Mouse (Mus musculus): ENCODE results near the gene Zbtb34. TPM values are rescaled to one million over a fixed set of nuclear protein-coding genes. Genes with fewer than 3 reads are reported as not detected.

The Zbtb34 gene
- total RNA-seq, 2 experiments from 2014 or later: 1.1 to 2.1 TPM

DNA sequence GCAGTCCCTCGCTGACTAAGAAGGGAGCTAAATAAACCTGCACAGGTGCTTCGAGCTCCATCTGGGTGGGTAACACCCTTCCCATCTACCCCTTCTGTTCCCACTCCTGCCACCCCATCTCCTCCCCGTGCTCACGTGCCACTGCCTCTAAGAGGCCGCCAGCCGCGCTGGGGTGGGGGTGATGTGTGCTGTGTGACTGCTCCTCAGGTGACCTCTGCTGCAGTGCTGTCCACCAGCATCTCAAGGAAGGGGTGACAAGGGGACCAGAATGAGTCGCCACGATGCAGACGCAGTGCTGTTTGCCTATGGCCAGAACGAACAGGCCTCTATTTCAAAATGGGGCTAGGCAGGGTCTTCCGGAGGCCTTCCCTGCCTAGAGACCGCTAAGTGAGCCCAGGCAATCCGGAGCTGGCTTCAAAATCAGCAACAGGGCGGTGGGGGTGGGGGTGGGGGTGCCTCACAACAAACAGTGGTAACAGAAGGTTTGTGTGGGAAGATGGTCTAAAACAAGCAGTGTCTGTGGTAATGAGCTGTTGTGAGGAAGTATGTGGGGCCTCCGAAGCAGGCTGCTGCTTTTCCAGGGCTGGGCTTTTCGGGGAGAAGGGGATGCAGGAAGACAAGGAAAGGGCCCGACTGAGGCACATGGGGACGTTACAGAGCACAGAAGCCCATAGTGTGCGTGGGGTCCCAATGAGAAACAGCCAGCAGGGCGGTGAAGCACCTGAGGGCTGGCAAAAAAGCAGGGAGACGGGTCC, 18.2 kb upstream of the Zbtb34 start:
- ATAC-seq (replicated peaks; ENCODE audit: low FRiP score, poor library complexity, severe bottlenecking): no peak

DNA sequence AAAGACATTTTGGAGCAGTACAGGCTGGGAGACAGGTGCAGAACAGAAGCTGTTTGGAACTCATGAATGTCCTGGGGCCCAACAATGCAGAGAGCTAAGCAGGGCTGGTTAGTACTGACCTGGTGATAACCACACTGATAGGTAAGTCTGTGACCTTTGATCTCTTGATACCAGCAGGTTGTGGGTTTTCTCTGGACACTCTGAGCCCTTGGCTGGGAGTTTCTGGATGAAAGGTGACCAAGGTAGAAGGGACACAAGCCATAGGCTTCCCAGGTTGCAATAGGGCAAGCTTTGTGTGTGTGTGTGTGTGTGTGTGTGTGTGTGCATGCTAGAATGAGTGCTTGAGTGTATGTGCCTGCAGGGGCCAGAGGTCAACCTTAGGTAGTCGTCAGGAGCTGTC, 15.7 kb upstream of the Zbtb34 start:
- no peak for ATAC-seq (replicated peaks; ENCODE audit: low FRiP score, poor library complexity, severe bottlenecking)

DNA sequence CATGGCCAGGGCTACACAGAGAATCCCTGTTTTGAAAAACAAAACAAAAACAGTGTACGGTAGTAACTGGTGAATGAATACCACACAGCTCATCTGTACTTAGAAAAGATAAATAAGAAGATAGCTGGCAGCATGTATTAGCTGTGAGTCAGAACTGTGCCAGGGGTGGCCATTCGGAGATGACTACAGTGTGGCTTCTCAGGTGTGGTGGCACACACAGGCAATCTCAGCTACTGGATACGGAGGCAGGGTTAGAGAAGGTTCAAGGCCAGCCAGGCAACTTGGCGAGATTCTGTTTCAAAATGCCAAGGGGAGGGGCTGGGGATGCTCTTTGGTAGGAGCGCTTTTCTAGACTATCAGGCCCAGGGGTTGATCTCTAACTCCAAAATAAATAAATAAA, 14.6 kb upstream of the Zbtb34 start:
- ATAC-seq (replicated peaks; ENCODE audit: low FRiP score, poor library complexity, severe bottlenecking): no peak

DNA sequence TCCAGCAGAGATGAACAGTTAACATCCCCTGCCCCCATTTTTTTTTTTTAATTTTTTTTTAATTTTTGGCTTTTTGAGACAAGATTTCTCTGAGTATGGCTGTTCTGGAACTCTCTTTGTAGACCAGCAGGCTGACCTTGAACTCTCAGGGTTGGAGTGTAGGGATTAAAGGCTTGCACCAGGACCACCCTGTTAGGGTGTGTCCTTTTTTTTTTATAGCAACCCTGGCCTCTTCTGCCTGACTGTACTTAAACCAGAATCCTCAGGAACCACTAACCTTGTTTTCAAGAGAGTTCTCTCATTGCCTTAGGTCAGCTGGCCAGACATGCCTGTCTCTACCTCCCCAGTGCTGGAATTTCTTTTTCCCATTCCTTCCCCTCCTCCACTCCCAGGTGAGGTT, 13.7 kb upstream of the Zbtb34 start:
- ATAC-seq (replicated peaks; ENCODE audit: low FRiP score, poor library complexity, severe bottlenecking): no peak

DNA sequence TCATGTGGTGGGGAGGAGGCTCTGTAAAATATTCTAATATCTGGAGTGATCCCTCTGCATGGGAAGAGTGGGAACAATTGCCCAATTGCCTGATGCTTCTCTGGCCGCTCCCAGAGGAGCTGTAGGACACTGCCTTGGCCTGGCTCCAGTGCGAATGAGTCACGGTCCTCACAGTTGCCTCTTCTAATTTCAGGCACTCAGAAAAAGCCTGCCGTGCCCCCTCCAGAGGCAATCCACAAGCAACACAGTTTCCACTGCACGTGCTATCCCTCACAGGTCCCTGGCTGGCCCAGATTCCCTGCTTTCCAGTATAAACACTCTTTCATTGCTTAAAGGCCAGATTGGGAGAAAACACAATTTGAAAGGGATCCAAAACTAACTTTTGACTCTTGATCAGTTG, 13.2 kb upstream of the Zbtb34 start:
- ATAC-seq (replicated peaks; ENCODE audit: low FRiP score, poor library complexity, severe bottlenecking): no peak

DNA sequence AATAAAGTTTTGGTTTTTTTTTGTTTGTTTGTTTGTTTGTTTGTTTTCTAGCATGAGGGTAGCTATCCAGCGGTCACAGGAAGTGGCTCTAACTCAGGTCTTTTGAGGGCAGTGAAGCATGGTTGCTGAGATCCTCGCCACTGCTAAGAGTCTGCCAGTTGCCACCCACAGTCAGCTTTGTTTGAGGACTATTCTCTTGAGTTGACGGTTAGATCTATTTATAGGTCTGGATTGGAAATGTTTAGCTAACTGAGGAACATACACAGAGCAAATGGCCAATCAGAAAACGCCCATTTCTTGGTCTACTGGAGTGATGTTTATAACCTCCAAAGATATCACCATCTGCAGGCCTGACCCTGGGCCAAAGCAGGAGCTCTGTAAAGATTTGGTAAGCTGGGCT, 11.6 kb upstream of the Zbtb34 start:
- ATAC-seq (replicated peaks; ENCODE audit: low FRiP score, poor library complexity, severe bottlenecking): no peak

DNA sequence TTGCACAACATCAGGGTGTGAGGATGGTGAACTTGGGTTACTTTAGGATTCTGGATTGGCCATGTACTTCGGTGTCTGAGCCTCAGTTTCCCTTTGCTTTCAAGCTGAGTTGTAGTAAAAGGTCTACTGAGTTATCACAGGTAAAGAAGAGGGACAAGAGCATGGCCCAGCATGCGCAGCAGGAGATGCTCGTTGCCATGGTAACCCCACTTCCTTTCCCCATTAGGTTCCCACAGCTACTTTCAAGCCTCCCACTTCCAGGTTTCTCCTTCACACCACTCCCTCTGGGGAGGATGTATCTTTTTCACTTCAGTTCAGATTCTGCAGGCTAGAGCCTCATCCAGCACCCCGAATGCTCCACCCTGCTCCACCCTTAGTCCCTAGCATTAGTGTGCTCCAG, 9.8 kb upstream of the Zbtb34 start:
- no peak for ATAC-seq (replicated peaks; ENCODE audit: low FRiP score, poor library complexity, severe bottlenecking)

DNA sequence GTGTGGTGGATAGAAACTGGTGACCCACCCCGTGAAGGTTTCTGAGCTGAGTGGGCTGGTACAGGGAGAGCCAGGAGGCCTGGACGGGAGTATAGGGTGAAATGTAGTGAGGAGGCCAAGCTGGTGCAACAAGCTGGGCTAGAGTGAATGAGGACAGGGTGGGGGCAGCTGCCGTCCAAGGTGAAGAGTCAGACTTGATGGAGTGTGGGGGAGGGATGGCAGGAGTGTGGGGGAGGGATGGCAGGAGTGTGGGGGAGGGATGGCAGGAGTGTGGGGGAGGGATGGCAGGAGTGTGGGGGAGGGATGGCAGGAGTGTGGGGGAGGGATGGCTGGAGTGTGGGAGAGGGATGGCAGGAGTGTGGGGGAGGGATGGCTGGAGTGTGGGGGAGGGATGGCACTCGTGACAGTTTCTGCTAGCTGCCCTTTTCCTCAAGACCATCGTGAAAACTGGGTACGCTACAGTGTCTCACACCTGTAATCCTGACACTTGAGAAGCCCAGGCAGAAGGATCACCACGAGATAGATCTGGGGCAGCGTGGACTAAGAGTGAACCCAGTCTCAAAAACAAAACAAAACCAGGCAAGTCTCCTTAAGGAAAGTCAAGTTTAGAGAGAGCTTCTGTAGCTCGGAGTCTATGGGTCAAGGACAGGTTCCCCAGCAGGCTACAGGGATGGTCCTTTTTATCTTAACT, 9.0 kb upstream of the Zbtb34 start:
- no peak for ATAC-seq (replicated peaks; ENCODE audit: low FRiP score, poor library complexity, severe bottlenecking)

DNA sequence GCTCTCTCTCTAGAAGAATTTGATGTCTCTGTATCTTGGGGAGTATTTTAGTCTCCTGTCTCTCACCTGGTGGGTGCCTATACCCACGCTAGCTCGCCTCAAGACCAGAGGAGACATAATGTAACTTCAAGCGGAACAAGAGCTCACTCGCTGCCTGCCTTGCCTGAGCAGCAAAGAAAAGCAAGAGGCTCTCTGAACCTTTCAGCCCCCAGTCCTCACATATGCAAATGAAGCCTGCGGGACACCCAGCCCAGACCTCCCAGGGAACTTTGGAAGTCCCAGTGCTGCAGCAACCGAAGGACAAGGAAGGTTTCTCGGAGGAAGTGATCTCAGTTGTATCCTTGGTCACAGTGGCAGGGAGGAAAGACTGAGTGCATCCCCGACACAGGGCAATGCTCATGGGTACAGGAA, 8.4 kb upstream of the Zbtb34 start:
- no peak for ATAC-seq (replicated peaks; ENCODE audit: low FRiP score, poor library complexity, severe bottlenecking)

DNA sequence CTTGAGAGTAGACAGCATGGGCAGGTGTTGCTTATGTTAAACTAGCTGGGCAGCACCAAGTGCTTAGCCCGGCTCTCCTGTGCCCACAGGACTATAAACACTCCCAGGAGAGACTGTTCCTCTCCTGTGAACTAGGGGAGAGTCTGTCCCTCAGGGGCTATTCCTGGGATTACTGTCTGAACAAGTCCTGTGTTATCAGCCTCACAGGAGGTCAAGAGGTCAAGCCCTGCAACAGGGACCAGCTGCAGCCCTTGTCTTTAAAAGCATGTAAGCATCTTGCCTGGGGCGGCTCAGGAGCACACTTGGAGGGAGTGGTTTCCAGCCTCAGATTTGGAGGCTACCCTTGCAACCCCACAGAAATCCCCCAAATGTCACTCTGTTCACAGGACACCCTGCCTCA, 7.3 kb upstream of the Zbtb34 start:
- no peak for ATAC-seq (replicated peaks; ENCODE audit: low FRiP score, poor library complexity, severe bottlenecking)

DNA sequence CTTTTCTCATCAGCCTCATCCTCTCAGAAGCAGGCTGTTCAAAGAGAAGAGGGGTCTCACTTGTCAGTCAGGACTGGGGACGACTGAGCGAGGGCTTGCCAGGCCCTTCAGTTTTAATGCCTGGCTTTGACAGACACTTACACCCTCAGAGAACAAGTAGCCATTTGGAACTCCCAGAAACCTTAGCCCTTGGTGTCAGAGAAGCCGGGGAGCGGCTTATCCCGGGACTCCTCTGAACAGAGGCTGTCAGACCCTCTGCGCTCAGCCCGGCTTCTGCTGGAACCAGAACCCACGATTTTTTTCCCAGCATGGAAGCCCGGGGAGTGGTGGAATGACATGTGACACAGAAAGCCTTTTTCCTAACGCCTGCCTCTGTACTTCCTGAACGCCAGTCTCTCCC, 6.1 kb upstream of the Zbtb34 start:
- ATAC-seq (replicated peaks; ENCODE audit: low FRiP score, poor library complexity, severe bottlenecking): no peak

DNA sequence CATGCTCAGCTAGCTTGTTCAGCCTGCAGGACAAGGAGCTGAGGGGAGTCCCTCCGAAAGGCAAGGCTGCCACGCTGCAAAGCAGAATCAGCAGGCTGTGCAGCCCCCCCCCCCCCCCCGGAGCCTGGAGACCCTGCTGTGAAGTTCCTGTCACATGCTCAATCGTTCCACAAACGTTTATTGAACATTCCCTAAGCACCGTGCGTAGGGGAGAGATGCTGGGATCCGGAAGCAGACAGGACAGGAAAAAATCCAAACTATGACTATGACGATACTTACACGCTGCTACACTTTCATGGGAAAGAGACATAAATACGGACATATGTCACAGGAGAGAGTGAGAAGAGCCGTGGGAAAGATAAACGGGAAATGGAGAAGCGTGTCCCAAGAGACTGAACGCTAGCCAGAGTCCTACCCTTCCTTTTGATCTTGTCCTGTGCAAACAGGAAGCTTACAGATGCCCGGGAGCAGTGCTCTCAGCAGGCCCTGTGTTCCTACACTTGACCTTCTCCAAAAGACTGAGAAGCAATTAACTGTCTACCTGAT, 5.0 kb upstream of the Zbtb34 start:
- no peak for ATAC-seq (replicated peaks; ENCODE audit: low FRiP score, poor library complexity, severe bottlenecking)

DNA sequence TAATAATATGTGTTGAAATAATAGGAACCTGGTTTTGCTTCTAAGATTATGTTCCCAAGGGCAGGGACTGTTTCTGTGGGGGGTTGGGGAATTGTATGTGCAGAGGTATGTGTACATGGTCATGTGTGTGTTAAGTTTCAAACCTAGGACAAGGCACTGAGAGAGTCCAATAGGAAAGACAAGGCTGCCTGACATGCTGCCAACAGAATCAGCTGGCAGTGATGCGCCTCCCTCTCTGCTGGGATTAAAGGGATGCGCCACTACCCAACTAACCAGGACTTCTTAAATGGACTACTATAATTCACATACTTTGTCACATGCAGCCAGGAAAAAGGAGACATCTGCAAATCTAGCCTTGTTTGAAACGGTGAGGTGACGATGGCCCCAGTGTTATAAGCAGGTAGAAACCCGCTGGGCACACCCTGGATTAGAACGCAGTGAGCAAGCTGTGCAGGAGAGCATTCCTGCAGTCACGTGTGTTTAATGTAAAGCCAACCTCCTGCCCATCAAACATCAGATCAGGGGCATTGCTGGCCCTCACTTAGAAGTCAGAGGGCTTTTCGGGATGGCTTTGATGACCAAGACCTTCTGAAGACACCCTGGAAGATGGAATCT, 4.0 kb upstream of the Zbtb34 start:
- ATAC-seq (replicated peaks; ENCODE audit: low FRiP score, poor library complexity, severe bottlenecking): no peak

DNA sequence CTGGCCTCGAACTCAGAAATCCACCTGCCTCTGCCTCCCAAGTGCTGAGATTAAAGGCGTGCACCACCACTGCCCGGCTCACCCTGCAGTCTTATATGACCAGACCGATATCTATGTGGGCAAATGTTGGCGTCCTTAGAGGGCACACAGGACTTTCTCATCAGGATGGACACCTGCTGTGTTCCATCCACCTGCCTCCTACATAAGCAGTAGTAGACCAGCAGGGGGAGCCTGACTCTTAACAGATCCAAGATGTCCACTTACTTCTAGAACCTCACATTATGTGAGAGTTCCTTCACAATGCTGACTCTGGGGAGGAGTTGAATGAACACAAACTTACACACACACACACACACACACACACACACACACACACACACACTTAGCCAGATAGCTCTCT, 1.8 kb upstream of the Zbtb34 start:
- peak; percentile 52; the same call in 1 of the 2 replicates for ATAC-seq (replicated peaks; ENCODE audit: low FRiP score, poor library complexity, severe bottlenecking)

DNA sequence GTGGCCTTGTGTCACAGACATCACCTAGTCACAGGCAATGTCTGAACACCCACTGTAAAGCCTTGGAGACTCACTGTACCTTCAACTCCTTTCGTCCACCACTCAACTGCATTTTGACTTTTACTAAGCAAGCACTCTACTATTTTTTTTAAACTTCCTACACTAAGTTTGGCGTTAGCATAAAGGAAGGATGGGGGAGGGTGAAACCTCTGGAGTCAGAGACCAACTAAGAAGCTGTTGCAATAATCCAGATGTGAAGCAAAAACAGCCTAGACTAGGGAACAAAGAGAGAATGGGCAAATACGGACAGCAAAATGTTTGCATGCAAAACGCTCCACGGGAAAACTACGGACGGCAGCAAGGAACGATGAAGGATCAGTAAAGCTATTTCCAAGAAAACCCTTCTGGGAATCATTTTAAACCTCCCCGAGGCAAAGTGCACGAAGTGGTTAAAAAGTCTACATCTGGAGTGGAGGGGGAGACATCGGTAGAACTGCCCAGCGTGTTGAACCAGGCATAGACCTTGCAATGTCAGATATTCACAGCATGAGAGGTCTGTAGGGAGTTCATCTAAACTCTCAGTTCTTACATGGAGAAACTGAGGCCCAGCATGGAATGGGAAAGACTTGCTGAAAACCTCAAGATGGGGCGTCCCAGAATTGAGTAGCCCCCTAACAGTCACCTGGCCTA, 898 bp downstream of the Zbtb34 start:
- ATAC-seq (replicated peaks; ENCODE audit: low FRiP score, poor library complexity, severe bottlenecking): no peak

DNA sequence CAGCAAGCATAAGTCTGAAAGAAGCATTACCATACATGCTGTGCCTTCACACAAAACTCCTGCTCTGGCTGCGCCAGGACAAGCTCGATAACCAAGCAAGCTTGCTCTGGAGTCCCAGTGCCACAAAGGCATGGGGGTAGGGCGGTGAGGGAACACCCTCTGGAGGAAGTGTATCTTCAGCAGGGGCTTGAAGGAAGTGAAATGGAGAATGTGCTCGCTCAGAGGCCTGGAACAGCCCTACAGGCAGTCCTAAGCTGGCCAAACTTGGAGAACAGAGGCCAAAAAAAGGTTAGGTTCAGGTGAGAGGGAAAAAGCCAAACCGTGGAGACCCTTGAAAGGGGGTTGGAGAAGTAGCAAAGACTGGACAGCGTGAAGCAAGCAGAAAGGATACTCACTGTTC, 1.8 kb downstream of the Zbtb34 start:
- ATAC-seq (replicated peaks; ENCODE audit: low FRiP score, poor library complexity, severe bottlenecking): no peak

DNA sequence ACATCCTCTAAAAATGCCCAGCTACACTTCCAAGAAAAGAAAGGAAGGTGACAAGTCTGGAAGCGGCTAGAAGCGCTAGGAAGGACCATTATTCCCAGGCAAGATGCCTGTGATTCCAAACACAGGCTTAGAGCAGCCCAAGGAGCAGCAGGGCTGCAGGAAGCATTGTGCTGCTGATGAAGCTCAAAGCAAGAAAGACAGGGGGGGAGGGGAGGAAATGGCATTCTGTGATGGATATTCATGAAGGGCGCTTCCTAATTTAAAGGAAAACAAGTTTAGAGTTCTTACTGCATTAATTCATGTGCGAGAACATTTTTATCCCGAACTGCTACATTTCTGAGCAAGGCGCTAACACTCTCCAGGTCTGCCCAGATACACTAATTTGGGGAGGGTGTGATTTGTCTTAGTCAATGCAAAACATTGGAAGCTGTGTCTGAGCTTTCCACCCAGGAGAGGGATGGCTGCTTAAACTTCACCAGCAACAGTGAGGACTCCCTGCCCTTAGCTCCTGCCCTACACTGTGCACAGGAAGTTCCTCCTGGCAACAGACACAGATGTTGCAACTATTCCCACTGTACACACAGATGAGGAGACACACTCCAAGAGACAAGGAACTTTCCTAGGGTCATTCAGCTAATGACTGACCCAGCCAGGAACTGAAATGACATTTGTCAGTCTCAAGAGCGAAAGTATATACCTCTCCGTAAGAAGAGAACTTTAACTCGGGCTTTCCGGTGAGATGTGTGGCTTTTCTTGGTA, 4.3 kb downstream of the Zbtb34 start:
- ATAC-seq (replicated peaks; ENCODE audit: low FRiP score, poor library complexity, severe bottlenecking): no peak

DNA sequence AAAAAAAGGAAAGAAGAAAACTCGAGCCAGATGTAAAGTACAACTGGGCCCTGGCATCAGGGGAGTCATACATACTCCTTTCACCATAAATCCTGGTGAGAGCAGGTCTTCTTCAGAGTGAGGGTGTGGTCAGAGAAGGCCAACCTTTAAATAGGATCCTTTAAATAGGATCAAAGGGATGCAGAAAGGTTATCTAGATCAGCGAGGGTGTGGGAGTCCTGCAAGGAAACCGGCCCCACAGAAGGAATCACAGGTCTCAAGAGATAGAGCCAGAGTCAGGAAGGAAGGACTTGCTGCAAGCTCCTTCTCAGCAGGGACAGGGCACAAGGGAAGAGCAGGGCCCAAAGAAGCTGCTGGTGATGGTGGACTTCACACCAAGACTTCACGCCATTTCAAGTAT, 13.7 kb downstream of the Zbtb34 start:
- ATAC-seq (replicated peaks; ENCODE audit: low FRiP score, poor library complexity, severe bottlenecking): no peak

DNA sequence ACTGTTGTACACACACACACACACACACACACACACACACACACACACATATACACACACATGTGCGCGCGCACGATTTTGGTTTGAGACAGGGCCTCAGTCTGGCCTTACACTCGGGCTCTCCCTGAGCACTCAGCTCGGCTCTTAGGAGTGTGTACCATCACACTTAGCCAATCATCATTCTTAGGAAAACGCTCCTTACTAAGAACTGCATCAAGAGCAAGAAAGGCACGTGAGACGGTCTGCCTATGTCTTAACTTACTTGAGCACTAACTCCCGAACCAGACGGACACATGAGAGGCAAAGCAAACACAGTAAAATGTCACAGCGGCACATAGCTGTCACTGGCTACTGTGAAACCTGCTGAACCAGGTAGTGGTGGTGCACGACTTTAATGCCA, 17.1 kb downstream of the Zbtb34 start:
- ATAC-seq (replicated peaks; ENCODE audit: low FRiP score, poor library complexity, severe bottlenecking): no peak

DNA sequence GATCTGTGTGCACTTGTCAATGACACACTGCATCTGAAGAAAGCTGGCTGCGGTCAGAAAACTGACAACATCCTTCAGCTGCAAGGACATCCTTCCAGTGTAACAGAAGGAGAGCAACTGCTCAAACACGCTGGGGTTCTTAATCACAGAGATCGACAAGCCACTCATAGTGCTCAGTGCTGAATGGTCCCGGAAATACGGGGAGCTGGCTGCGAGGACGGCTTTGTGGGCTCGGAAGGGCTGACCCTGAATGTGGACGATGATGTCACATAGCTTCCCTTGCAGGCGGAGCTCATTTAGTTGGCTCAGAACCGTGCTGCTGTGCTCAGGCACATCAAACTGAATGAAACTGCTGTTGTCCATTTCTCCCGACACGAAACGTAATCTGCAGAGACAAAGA, 19.0 kb downstream of the Zbtb34 start:
- ATAC-seq (replicated peaks; ENCODE audit: low FRiP score, poor library complexity, severe bottlenecking): no peak

All from erythroid progenitor cell, adult 5-6 weeks (primary cell).